Mouse (Mus musculus): ENCODE results near the gene Vmn2r116.
"Not testable (repeated sequence)": the region's sequence is repeated elsewhere in the genome, so short reads cannot be mapped to it uniquely, and the experiment has no call there.

The Vmn2r116 gene

DNA sequence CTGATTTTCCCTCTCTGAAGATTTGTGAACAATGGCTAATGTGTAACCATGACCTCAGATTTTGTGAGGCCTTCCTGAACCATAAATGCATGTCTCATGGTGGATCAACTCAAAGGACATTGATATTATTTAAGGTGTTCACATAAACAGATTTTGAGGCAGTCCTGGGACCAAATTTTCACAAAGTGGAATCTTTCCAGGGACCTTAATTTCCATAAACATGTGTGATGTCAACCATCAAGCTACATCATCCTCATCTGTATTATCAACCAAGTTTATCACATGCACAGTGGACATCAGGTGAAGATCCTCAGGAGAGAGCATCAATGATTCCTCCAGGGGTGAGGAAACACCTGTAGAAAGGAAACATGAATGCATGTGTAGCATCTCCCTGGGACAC lies at the start of gene Vmn2r116:
Vmn2r116 (plus strand) TSS at position 301 of the 400 bp plus-strand sequence.
- not testable (repeated sequence) for DNase-seq (ENCODE audit: low read depth)

DNA sequence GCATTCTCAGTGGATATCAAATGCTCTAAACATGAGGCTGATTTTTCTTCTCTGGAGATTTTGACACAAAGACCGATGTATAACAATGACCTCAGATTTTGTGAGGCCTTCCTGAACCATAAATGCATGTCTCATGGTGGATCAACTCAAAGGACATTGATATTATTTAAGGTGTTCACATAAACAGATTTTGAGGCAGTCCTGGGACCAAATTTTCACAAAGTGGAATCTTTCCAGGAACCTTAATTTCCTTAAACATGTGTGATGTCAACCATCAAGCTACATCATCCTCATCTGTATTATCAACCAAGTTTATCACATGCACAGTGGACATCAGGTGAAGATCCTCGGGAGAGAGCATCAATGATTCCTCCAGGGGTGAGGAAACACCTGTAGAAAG lies 41.0 kb upstream of the Vmn2r116 start, which contains the start of gene Vmn2r115:
Vmn2r115 (plus strand) TSS at position 301 of the 400 bp plus-strand sequence.
- not testable (repeated sequence) for DNase-seq (ENCODE audit: low read depth)

DNA sequence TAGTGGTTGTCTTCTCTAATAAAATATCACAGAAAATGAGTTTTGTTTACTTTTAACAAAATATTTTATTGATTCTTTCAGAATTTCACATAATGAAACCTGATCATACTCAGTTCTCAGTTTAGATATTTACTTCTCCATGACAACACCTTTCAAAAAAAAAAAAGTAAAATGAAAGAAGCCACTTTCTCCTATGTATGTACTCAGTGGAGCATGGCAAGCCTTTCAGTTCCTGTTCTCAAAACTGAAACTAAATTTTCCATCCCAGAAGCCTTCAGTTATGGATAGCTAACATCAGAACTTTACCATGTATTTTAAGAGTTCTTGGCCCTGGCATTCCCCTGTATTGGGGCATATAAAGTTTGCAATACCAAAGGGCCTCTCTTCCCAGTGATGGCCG lies 32.8 kb upstream of the Vmn2r116 start:
- DNase-seq (ENCODE audit: low read depth): no peak

DNA sequence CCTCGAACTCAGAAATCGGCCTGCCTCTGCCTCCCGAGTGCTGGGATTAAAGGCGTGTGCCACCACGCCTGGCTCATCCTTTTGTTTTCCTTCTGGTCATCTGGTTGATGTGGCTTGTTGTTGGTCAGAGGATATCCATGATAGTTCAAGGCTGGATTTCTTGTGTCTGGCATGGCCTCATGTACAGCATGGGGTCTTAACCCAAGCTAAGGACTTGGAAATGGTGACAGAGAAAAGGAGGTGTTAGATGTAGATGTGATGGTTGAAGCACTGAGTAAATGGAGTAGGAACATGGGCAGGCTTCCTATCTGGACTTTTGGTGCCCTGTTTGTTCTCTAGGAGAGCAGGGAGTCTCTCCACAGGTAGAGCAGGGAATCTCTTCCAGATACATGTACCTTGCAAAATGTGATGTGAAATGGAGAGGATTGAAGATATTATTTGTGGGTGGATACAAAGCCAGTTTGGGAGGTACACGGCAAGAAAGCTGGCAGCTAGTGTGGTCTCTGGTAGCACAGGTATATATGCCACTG lies 48.8 kb downstream of the Vmn2r116 start:
- DNase-seq (ENCODE audit: low read depth): peak; percentile 1
